Mouse (Mus musculus) stomach, postnatal 0 days (tissue): ENCODE measurements around the gene Cyb561d1.

Experiments used
- CTCF ChIP-seq: IDR thresholded peaks from 2 replicates; pipeline ENCODE4 v1.5.1; 2016; ENCODE audit warnings: antibody characterized with exemption, low read depth, mild to moderate bottlenecking, moderate library complexity
- EP300 ChIP-seq: optimal IDR thresholded peaks from 2 replicates; pipeline ENCODE3; 2016; ENCODE audit warnings: antibody characterized with exemption

DNA sequence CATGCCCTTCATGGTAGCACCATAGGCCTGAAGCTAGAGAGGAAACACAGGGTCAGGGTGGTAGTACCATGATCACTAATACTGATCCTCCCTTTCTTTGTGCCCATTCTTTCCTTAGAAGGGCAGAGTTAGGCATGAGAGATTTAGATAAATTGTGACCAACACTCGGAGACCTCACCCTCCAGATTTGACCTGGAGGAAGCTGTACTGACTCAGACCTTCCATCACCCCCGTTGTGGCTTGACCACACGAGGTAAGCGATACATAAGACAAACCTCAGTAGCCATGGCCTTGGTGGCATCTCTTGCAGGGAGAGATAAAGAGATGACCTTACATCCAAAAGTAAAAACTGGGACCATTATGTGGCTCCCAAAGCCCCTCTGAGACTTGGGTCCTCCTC, 5.7 kb downstream of the Cyb561d1 start:
- no peak for TF ChIP-seq EP300
- no peak for TF ChIP-seq CTCF
